ENCODE assay signal across 8 mouse cellular contexts in the genomic region with DNA sequence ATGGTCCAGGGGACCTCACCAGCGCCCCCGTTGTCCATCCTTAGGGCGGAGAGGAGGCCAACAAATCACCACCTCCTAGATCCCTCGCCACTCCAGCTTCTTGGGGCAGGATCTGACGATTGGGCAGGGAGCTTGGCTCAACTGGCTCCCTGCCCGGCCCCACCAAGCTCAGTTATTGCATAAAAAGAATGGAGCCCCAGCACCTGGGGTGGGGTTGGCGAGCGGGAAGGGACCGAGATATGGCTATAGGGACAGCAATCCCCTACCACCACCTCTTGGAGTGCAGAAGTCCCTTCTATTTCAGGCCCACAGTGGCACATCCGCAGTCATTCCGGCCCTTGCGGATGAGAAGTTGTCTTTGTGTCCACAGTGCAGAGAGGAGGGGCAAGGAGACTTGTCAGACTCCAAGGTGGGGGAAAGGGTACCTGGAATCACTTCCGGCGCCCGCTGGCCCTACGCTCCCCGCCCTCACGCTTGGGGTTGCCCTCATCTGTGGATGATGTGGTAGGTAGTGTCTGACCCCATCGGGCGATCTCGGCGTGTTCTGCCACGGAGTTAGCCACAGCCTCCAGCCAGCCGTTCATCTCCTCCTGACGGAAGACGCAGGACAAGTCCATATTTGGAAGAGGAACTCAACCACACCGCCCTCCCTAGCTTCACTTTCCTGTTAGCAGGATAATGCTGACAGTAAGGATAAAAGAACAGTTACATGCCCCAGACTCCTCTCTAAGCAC. TPM values are rescaled to one million over a fixed set of nuclear protein-coding genes. Genes with fewer than 3 reads are reported as not detected.
A peak's percentile ranks its signal among the peaks of the same experiment; 100 is the strongest.
DNase-seq lines count a peak whose midpoint lies in the region; ATAC-seq and TF ChIP-seq lines count a peak whose summit lies in the region.

A gene (minus strand): TSS at position 559 of the 734 bp plus-strand sequence.

- H3K36me3 ChIP-seq in erythroblast, embryonic 14.5 days (ENCODE audit: control insufficient read depth) = peaks cover 13% of the 10 kb centered on the region
- peaks cover 21% of the 10 kb centered on the region for H3K36me3 ChIP-seq in hindbrain, embryonic 10.5 days
- peaks cover 15% of the 10 kb centered on the region for H3K36me3 ChIP-seq in liver, embryonic 12.5 days
- peaks cover 12% of the 10 kb centered on the region for H3K36me3 ChIP-seq in neural tube, embryonic 13.5 days

- peak within 1 kb of the TSS; percentile 91 for H3K4me2 ChIP-seq in liver, embryonic 12.5 days
- peak within 1 kb of the TSS; percentile 78 for H3K4me2 ChIP-seq in neural tube, embryonic 13.5 days

- H3K9me3 ChIP-seq in erythroblast, embryonic 14.5 days (ENCODE audit: control insufficient read depth, low read length) = peaks cover 7% of the 10 kb centered on the region; the same call in 1 of the 2 replicates
- H3K9me3 ChIP-seq in hindbrain, embryonic 10.5 days = 0 out of 2 replicates have a peak, but pooled peaks cover 4% of the 10 kb centered on the region
- no peaks in the 10 kb centered on the region for H3K9me3 ChIP-seq in liver, embryonic 12.5 days (replicated peaks)
- no peaks in the 10 kb centered on the region for H3K9me3 ChIP-seq in neural tube, embryonic 13.5 days

- H3K4me1 ChIP-seq in erythroblast, embryonic 14.5 days (ENCODE audit: control insufficient read depth) = peaks cover 52% of the 10 kb centered on the region
- H3K4me1 ChIP-seq in cortical plate, adult 2 months (ENCODE audit: control insufficient read depth, insufficient read depth, low read length) = peaks cover 2% of the 10 kb centered on the region; the same call in 1 of the 2 replicates
- H3K4me1 ChIP-seq in hindbrain, embryonic 10.5 days (replicated peaks) = peaks cover 40% of the 10 kb centered on the region
- H3K4me1 ChIP-seq in liver, embryonic 12.5 days = peaks cover 56% of the 10 kb centered on the region
- H3K4me1 ChIP-seq in neural tube, embryonic 13.5 days (replicated peaks) = peaks cover 30% of the 10 kb centered on the region

- H3K27me3 ChIP-seq in erythroblast, embryonic 14.5 days (ENCODE audit: control insufficient read depth) = peaks cover 32% of the 10 kb centered on the region
- H3K27me3 ChIP-seq in hindbrain, embryonic 10.5 days (ENCODE audit: insufficient read depth, poor library complexity, severe bottlenecking) = peaks cover 41% of the 10 kb centered on the region
- H3K27me3 ChIP-seq in liver, embryonic 12.5 days (replicated peaks) = peaks cover 4% of the 10 kb centered on the region
- peaks cover 35% of the 10 kb centered on the region for H3K27me3 ChIP-seq in neural tube, embryonic 13.5 days

- no peak for TF ChIP-seq POLR2A in cortical plate, adult 2 months (IDR thresholded peaks at IDR 0.05; ENCODE audit: extremely low read depth, insufficient read depth, low read length)

- DNase-seq in hindbrain, embryonic 10.5 days (ENCODE audit: low spot score) = no peak
- no peak for DNase-seq in left cerebral cortex, adult 9 months (ENCODE audit: low spot score in 2 of 2)
- no peak for DNase-seq in natural killer cell, adult 2 months (ENCODE audit: low spot score in 2 of 2)

- H3K27ac ChIP-seq in cortical plate, adult 2 months (ENCODE audit: insufficient read depth, low read length) = no peak within 1 kb of the TSS
- peak within 1 kb of the TSS; percentile 86 for H3K27ac ChIP-seq in hindbrain, embryonic 10.5 days
- peak within 1 kb of the TSS; percentile 78 for H3K27ac ChIP-seq in liver, embryonic 12.5 days
- H3K27ac ChIP-seq in neural tube, embryonic 13.5 days (replicated peaks) = peak within 1 kb of the TSS; percentile 49

- H3K9ac ChIP-seq in liver, embryonic 12.5 days = peak within 1 kb of the TSS; percentile 78
- H3K9ac ChIP-seq in neural tube, embryonic 13.5 days = peak within 1 kb of the TSS; percentile 60

- WGBS in hindbrain, embryonic 10.5 days = 4% methylated on average over 27 of the region's 27 CpGs
- WGBS in liver, embryonic 12.5 days (ENCODE audit: insufficient replicate concordance) = 1% methylated on average over 27 of the region's 27 CpGs
- 4% methylated on average over 27 of the region's 27 CpGs for WGBS in neural tube, embryonic 13.5 days

- ATAC-seq in erythroblast, adult 5-6 weeks (replicated peaks; ENCODE audit: low FRiP score, poor library complexity, severe bottlenecking) = no peak
- no peak for ATAC-seq in liver, embryonic 12.5 days
- no peak for ATAC-seq in neural tube, embryonic 13.5 days (ENCODE audit: low read depth)

- TF ChIP-seq CTCF in cortical plate, adult 2 months (IDR thresholded peaks at IDR 0.05; ENCODE audit: extremely low read depth, insufficient read depth, low read length) = no peak

- H3K4me3 ChIP-seq in erythroblast, embryonic 14.5 days (replicated peaks) = peak within 1 kb of the TSS; percentile 72
- H3K4me3 ChIP-seq in cortical plate, adult 2 months (ENCODE audit: insufficient read depth, low read length) = peak within 1 kb of the TSS; percentile 56; the same call in 1 of the 2 replicates
- H3K4me3 ChIP-seq in hindbrain, embryonic 10.5 days = peak within 1 kb of the TSS; percentile 81
- H3K4me3 ChIP-seq in liver, embryonic 12.5 days = peak within 1 kb of the TSS; percentile 78
- H3K4me3 ChIP-seq in neural tube, embryonic 13.5 days = peak within 1 kb of the TSS; percentile 69

RNA-seq across cellular contexts. Expression of the gene that starts here (rescaled TPM):
- not detected in 2 replicates for polyA plus RNA-seq in erythroblast, embryonic 14.5 days (2012)
- total RNA-seq in erythroblast, adult 5-6 weeks (2015; ENCODE audit: low replicate concordance) = not detected in 2 replicates
- total RNA-seq in erythroblast, adult 5-6 weeks (2017; ENCODE audit: low replicate concordance) = not detected in 2 replicates
- polyA plus RNA-seq in cortical plate, adult 2 months (2012; rRNA removed) = 0.75 TPM in 1 of 2 replicates, not detected in the other
- polyA plus RNA-seq in hindbrain, embryonic 10.5 days (2016; fragmentation: Nextera tagmentation; extraction: Ambion mirVana) = 0.50 TPM in 1 of 2 replicates, not detected in the other
- polyA plus RNA-seq in liver, embryonic 12.5 days (2016; fragmentation: Nextera tagmentation; extraction: Ambion mirVana) = not detected in 2 replicates
- polyA plus RNA-seq in neural tube, embryonic 13.5 days (2015; fragmentation: Nextera tagmentation; extraction: Ambion mirVana) = not detected in 2 replicates
